Mouse (Mus musculus) embryonic fibroblast, embryonic 13.5 days (primary cell): ENCODE results near the gene Oas3.

Source experiments
- CTCF ChIP-seq: IDR thresholded peaks from 2 replicates; pipeline ENCODE4 v1.5.1; 2011; ENCODE audit warnings: mild to moderate bottlenecking, control low read depth, low read length, moderate library complexity, borderline replicate concordance; ENCODE audit not compliant: insufficient read depth
- POLR2A ChIP-seq: IDR thresholded peaks from 2 replicates; pipeline ENCODE4 v1.6.1; 2011; ENCODE audit warnings: low read depth, mild to moderate bottlenecking, control low read depth, low read length, moderate library complexity

- no peak for TF ChIP-seq CTCF
- no peak for TF ChIP-seq POLR2A
These were observed 58.7 kb downstream of the Oas3 start for GRCm38 (mm10) chr5:120718600-120719378.
